Mouse (Mus musculus): Measurements from ENCODE around the gene Olfr952. TPM values are rescaled to one million over a fixed set of nuclear protein-coding genes. Genes with fewer than 3 reads are reported as not detected.

Gene Olfr952
- not detected for total RNA-seq (2021)
- long read RNA-seq, experiment 1 = 0 reads
- long read RNA-seq, experiment 2 = 0 reads

- H3K4me3 ChIP-seq = no peak within 1 kb of the TSS
- intact Hi-C loops (cut with DNase I) = no loop called here
These were observed at the start of gene Olfr952 for GRCm38 (mm10) chr9:39427048-39427447. Gene Olfr952, minus strand, starts transcription at chr9:39427148.

GRCm38 (mm10) chr9:39471844-39472243 lies 44.9 kb upstream of the Olfr952 start, which contains the start of gene Olfr955:
Gene Olfr955, minus strand, starts transcription at chr9:39471944.
- no peak within 1 kb of the TSS for H3K27ac ChIP-seq
- intact Hi-C loops (cut with DNase I) = no loop called here
- no peak for TF ChIP-seq CTCF (IDR thresholded peaks at IDR 0.05)
- no peak for DNase-seq
- H3K4me3 ChIP-seq = no peak within 1 kb of the TSS

More at GRCm38 (mm10) chr9:39427048-39427447, at the start of gene Olfr952:
- TF ChIP-seq CTCF (IDR thresholded peaks at IDR 0.05) = no peak
- no peak for DNase-seq
- no peak within 1 kb of the TSS for H3K27ac ChIP-seq

- Histone ChIP-seq H3K4me3 (no peak within 1 kb of the TSS), H3K27ac (no peak within 1 kb of the TSS)
- DNase-seq = no peak
- intact Hi-C loops (cut with DNase I) = no loop called here
- no peak for TF ChIP-seq CTCF (IDR thresholded peaks at IDR 0.05)
These were observed 29.5 kb upstream of the Olfr952 start, which contains the start of gene Olfr954 for GRCm38 (mm10) chr9:39456401-39456800. Gene Olfr954, plus strand, starts transcription at chr9:39456701.

- intact Hi-C loops (cut with DNase I) = no loop called here
- no peak within 1 kb of the TSS for H3K4me3 ChIP-seq
- no peak within 1 kb of the TSS for H3K27ac ChIP-seq
- no peak for DNase-seq
- TF ChIP-seq CTCF (IDR thresholded peaks at IDR 0.05) = no peak
These were observed 39.8 kb downstream of the Olfr952 start, which contains the start of gene Olfr951 for GRCm38 (mm10) chr9:39387110-39387509. Gene Olfr951, plus strand, starts transcription at chr9:39387410.

Other genes starting within 250 kb of the Olfr952 start
- gene Olfr944, start 225.2 kb downstream of the Olfr952 start, total RNA-seq (2021) = not detected
- gene Olfr1537, start 177.2 kb downstream of the Olfr952 start, total RNA-seq (2021) = not detected
- gene Olfr945, start 150.3 kb downstream of the Olfr952 start, total RNA-seq (2021) = not detected
- gene Olfr948, start 101.1 kb downstream of the Olfr952 start, total RNA-seq (2021) = not detected
- gene Olfr951, start 39.7 kb downstream of the Olfr952 start, total RNA-seq (2021) = not detected
- gene Olfr954, start 29.6 kb upstream of the Olfr952 start, total RNA-seq (2021) = not detected
- not detected for gene Olfr955, start 44.8 kb upstream of the Olfr952 start, total RNA-seq (2021)
- gene Olfr44, start 66.8 kb upstream of the Olfr952 start, total RNA-seq (2021) = not detected
- not detected for gene Olfr957, start 88.7 kb upstream of the Olfr952 start, total RNA-seq (2021)
- not detected for gene Olfr958, start 126.9 kb upstream of the Olfr952 start, total RNA-seq (2021)
- gene Olfr959, start 148.4 kb upstream of the Olfr952 start, total RNA-seq (2021) = not detected
- gene AW551984, start 177.3 kb upstream of the Olfr952 start, total RNA-seq (2021) = under 1 TPM; 0.26 to 0.67 TPM
- gene Olfr148, start 183.5 kb upstream of the Olfr952 start, total RNA-seq (2021) = not detected
- not detected for gene Olfr960, start 194.2 kb upstream of the Olfr952 start, total RNA-seq (2021)
- not detected for gene Olfr961, start 217.9 kb upstream of the Olfr952 start, total RNA-seq (2021)
- not detected for gene Olfr963, start 240.1 kb upstream of the Olfr952 start, total RNA-seq (2021)